Mouse (Mus musculus) CD4-positive, CD25-positive, alpha-beta regulatory T cell (primary cell): ENCODE data around the gene Slc11a2. TPM values are rescaled to one million over a fixed set of nuclear protein-coding genes. Genes with fewer than 3 reads are reported as not detected.

Experiments
- polyA plus RNA-seq: library from polyadenylated mRNA; unstranded; fragments of 100-300 nt; shearing (Covaris generic); gene quantifications from one replicate; pipeline ENCODE4 v1.2.1, GENCODE M21; 2017

The Slc11a2 gene
- 31.7 TPM for polyA plus RNA-seq

GRCm38 (mm10) chr15:100424396-100425122, at the start of gene Slc11a2:
Gene Slc11a2 (minus strand): TSS chr15:100425072.

GRCm38 (mm10) chr15:100468295-100469188, 43.7 kb upstream of the Slc11a2 start, which contains the start of gene Letmd1:
Gene Letmd1 (plus strand): TSS chr15:100469023.

GRCm38 (mm10) chr15:100421758-100422197, 3.1 kb downstream of the Slc11a2 start, which contains the start of gene Gm5475:
Gene Gm5475 (plus strand): TSS chr15:100422147.

GRCm38 (mm10) chr15:100364242-100364641, 60.6 kb downstream of the Slc11a2 start, which contains the start of gene Higd1c:
Gene Higd1c (plus strand): TSS chr15:100364542.

GRCm38 (mm10) chr15:100352711-100353250, 72.1 kb downstream of the Slc11a2 start, which contains the start of the genes Methig1 and Mettl7a2:
Gene Methig1 (plus strand): TSS chr15:100353149.
Gene Mettl7a2 (plus strand): TSS chr15:100353200.

Other genes with a start within 250 kb of the Slc11a2 start
- 54.5 TPM for gene Atf1, start 197.3 kb downstream of the Slc11a2 start, polyA plus RNA-seq
- not detected for gene Tmprss12, start 144.2 kb downstream of the Slc11a2 start, polyA plus RNA-seq
- 5.6 TPM for gene Mettl7a1, start 120.9 kb downstream of the Slc11a2 start, polyA plus RNA-seq
- gene Mettl7a3, start 90.1 kb downstream of the Slc11a2 start, polyA plus RNA-seq: not detected
- 0.13 TPM for gene Methig1, start 71.9 kb downstream of the Slc11a2 start, polyA plus RNA-seq
- not detected for gene Mettl7a2, start 71.9 kb downstream of the Slc11a2 start, polyA plus RNA-seq
- gene Higd1c, start 60.5 kb downstream of the Slc11a2 start, polyA plus RNA-seq: not detected
- gene Gm5475, start 2.9 kb downstream of the Slc11a2 start, polyA plus RNA-seq: 0.22 TPM
- 49.7 TPM for gene Letmd1, start 44.0 kb upstream of the Slc11a2 start, polyA plus RNA-seq
- 5.9 TPM for gene Csrnp2, start 70.4 kb upstream of the Slc11a2 start, polyA plus RNA-seq
- gene Tfcp2, start 126.9 kb upstream of the Slc11a2 start, polyA plus RNA-seq: 9.6 TPM
- gene Pou6f1, start 174.9 kb upstream of the Slc11a2 start, polyA plus RNA-seq: 17.6 TPM
- gene Dazap2, start 190.3 kb upstream of the Slc11a2 start, polyA plus RNA-seq: 576 TPM
- not detected for gene Smagp, start 211.9 kb upstream of the Slc11a2 start, polyA plus RNA-seq
- 733 TPM for gene Bin2, start 244.5 kb upstream of the Slc11a2 start, polyA plus RNA-seq